Mouse (Mus musculus) common myeloid progenitor, adult 5-6 weeks (primary cell): Measurements from ENCODE around the gene Mtm1. TPM values are rescaled to one million over a fixed set of nuclear protein-coding genes. Genes with fewer than 3 reads are reported as not detected.
"Not testable (repeated sequence)": the region's sequence is repeated elsewhere in the genome, so short reads cannot be mapped to it uniquely, and the experiment has no call there.

ENCODE experiments used
- ATAC-seq: replicated peaks from 2 replicates; pipeline ENCODE4 v1.8.0; 2016; ENCODE audit warnings: low read depth, mild to moderate bottlenecking, moderate TSS enrichment, inconsistent platforms; ENCODE audit not compliant: poor library complexity, severe bottlenecking
- total RNA-seq: library from RNA; stranded (forward); fragments of 200-1000, 187-1606 nt; gene quantifications from 2 replicates; pipeline ENCODE4 v1.2.3, GENCODE M21; 2017

Gene Mtm1
- total RNA-seq, 1 experiment from 2014 or later = 20.1 TPM

DNA sequence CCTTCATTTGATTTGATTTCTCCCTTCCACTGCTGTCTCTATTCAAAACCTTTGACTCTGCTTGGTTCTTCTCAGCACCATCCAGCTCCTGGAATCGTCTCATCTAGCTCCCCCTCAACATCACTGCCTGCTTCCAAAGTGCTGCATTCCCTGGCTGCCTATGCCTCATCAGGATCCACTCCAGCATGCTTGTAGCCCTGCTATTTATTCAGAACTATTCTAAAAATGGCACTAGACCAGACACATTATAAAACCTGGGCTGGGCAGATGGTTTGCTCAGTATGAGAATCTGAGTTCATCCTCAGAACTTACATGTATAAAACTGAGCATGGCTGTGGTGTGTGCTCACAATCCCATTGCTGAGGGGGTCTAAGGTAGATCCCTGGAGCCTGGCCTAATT, 58.4 kb downstream of the Mtm1 start:
- no peak for ATAC-seq

DNA sequence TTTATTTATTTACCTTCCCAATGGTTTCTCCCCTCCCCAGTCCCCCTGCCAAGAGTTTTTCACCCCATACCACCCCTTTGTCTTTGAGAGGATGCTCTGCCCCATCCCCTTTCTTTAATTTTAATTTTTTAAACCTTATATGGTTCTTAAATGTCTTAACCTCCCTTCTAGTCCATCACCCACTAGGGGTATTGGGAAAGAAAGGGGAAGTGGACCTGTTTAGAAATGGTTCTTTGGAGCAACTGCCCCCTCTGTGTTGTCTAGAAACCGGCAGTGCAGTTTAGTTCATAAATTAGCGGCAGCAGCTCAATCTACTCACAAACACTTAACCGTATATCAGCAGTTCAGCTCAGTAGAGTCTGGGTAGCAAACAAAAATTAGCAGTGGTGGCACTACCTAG, 63.6 kb downstream of the Mtm1 start:
- no peak for ATAC-seq

DNA sequence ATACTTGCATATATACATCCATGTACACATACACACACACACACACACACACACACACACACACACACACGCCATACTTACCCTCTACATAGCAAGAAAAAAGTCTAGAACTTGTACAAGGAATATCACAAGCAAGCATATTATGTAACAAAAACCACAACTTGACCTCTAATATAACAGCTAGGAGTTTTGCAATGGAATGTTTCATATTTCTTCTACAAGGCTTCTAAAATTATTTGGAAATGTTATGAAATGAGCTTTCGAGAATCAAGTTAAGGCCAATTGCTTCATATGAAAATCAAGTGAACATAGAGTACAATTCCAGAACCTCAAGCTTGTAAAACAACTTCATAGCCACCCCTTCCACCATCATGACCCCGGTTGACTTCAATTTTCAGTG, 74.9 kb downstream of the Mtm1 start:
- no peak for ATAC-seq

DNA sequence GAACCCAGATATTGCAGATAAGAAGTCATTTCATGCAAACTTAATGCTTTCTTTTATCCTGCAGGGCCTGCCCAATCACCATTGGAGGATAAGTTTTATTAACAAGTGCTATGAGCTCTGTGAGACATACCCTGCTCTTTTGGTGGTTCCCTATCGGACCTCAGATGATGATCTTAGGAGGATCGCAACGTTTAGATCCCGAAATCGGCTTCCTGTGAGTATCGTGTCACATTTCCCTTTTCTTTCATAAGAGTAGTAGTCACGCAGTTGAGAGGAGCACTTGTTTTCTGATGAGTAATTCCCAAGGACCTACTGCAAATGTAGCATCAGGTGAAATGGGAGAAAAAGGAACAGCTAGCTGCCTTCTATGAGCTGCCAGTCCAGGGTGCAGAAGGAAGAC, 76.5 kb downstream of the Mtm1 start:
- no peak for ATAC-seq

DNA sequence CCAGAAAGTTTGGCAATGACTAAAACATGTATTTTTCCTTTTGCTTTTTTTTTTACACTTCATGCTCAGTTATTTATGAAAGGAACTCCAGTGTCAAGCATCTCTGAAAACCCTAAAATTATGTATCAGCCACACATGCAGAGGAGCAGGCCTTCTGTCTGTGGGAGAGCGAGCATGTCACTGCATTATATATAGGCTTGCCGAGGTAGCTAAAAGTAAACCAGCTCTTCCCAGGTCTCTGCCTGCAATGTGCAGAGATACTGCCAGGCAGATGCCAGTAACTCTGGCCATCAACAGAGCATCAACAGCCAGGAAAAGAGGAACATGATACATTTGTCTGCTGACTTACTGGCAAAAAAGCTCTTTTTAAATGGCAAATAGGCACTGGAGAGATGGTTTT, 83.6 kb downstream of the Mtm1 start:
- no peak for ATAC-seq

DNA sequence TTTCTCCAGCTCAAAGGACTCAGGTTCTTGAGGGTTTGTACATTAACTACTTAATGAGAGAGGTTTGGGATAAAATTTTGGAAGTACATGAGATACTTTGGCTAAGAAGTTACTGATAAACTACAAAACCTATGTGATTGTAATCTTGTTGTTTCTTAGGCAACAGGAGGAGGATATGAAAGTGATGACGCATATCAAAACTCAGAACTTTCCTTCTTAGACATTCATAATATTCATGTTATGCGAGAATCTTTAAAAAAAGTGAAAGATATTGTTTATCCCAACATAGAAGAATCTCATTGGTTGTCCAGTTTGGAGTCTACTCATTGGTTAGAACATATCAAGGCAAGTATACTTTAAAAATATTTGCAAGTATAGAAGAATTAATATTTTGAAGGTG, 85.4 kb downstream of the Mtm1 start:
- ATAC-seq = no peak

DNA sequence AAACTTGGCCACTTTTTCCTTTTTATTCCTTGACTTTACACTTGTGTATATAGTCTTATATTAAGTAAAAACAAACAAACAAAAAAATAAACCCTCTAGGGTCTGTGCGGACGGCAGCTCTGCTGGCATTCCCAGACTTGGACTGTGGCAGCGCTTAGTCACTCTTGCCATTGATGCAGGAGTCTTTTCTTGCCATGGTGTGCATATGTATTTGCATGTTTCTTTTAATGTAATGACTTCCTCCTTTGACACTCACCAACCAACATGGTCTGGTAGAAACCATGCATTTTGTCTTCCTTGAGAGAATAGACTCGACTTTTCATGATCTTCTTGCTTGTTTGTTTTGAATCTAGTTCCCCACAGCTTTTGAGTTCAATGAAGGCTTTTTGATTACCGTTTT, 91.6 kb downstream of the Mtm1 start:
- no peak for ATAC-seq

DNA sequence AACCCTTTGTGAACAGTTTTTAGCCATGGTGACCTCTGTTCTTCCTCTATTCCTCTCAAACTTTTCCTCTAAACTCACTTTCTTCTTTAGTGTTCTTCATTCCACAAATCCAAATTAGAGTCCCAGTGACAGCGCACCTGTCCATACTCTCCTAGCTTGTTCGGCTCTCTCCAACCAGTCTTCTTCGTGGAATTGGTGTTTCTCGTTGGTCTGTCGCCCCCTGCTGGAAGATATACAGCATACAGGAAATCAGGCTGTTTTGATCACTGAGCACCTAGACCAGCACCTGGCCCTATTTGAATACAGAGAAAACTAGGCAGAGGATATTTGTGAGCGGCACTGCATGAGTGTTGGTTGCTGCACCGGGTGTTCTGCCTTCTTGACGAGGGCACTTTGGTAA, 100.7 kb downstream of the Mtm1 start:
- peak; percentile 69 for ATAC-seq

DNA sequence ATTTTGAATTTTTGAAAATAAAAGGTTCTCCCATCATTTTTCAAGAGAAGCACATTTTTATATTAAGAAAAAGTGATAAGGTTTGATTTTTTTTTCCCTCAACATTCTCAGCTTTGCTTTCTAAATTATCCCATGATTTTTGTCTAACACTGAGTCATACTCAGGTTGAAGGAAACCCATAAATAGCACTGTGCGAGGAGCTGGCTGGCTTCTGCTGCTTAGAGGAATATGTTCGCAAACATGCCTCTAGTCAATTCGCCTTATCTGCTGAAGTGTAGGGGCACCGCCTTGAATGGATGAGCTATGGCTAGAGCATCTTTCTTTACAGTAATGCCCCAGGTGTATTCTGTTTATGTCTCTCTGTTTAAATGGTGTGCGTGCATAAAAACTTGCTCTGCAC, 103.8 kb downstream of the Mtm1 start:
- no peak for ATAC-seq

DNA sequence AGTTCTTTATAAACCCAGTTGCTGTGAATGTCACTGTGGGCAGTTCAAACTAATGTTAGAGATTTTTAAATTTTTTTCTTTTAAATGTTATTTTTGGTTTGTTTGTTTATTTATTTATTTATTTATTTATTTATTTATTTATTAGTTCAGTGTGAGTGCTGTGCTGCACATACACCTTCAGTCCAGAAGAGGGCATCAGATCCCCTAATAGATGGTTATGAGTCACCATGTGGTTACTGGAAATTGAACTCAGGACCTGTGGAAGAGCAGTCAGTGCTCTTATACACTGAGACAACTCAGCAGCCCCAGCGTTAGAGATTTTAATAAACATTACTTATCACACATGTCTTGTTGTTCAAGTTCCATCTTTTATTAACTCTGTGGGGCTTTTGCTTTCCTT, 141.5 kb downstream of the Mtm1 start:
- no peak for ATAC-seq

DNA sequence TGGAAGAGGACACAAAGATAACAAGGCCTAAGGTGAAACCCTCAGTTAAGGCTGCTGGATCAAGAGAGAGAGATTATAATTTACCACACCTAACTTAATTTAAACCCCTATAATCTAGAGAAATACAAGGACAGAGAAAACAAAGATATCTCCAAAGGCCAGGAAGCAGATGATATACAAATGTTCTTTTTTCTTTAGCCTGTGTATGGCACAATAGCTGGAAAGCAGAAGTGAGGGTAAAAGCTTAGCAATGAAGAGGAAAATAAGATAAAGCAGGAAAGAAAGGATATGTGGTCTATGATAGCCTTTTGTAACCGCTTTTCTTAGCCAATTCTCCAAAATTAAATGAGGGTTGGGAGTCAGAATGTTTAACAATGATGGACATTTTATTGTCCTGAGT, 144.8 kb downstream of the Mtm1 start:
- peak; percentile 66; the same call in 1 of the 2 replicates for ATAC-seq

DNA sequence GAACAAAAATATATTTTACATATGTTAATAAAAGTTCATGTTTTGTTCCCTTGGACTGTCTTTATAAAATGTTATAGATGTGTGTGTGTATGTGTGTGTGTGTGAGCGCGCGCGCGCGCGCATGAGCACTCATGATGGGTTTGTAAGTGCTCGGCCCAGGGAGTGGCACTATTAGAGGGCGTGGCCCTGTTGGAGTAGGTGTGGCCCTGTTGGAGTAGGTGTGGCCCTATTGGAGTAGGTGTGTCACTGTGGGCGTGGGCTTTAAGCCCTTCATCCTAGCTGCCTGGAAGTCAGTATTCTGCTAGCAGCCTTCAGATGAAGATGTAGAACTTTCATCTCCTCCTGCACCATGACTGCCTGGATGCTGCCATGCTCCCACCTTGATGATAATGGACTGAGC, 151.2 kb downstream of the Mtm1 start:
- not testable (repeated sequence) for ATAC-seq

DNA sequence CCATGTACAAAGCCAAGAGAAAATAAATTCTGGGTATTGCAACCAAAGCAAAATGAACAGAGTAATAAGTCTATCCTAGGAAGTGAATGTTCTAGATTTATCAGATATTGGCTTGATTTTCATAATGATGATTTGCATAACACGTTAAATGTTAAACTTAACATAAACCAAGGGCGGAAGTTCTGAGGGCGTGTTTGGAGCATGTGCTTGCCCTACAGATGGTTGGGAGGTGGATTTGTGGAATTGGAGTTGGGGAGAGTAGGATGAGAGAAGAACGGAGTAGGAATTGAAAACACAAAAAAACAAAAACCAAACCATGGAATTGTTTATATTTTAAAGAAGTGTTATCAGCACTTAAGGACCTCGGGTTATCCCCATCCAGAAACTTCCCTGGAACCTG, 153.5 kb downstream of the Mtm1 start:
- ATAC-seq = no peak

DNA sequence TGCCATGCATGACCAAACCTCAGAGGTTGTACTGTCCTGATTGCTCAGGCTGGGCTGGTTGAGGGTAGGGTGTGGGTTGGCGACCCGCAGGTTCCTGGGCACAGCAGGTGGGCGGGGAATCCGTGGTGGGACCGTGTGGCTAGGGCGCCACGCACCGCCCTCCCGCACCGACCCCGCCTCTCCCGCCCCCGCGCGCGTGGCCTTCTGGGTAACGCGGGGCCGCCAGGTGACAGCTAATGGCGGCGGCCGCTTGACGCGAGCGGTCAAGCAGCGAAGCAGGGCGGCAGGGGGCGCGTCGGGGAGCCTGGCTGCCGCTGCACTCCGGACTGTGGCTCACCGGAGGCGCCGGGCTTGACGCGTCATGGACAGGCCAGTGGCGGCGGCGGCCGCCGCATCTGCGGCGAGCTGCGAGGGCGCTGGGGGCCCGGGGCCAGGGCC, 154.0 kb downstream of the Mtm1 start, which contains the start of gene Mtmr1:
Gene Mtmr1 (plus strand): TSS at position 207 of the 438 bp plus-strand sequence.
- ATAC-seq = peak; percentile 84

DNA sequence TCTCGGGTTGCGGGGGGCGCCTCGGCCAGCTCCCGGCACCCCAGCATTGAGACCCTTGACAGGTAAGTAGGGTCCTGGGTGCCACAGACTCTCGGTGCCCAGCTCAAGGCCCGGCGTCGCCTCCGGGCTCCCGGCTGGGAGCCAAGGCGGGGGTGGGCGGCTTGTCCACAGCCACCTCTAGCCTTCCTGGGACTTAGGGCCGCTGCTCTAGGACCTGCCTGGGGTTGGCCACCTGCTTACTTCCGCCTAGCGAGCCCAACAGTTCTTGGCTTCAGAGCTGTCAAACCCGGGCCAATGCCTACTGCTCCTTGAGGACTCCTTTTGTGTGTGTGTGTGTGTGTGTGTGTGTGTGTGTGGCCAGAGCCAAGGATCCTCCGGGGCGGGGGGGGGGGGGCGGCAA, 154.4 kb downstream of the Mtm1 start:
- ATAC-seq = peak; percentile 22; the same call in 1 of the 2 replicates

Other genes with a start within 250 kb of the Mtm1 start
- gene Mamld1, start 160.5 kb upstream of the Mtm1 start, total RNA-seq = not detected in 2 replicates
- 25.7 and 36.2 TPM in 2 replicates for gene Mtmr1, start 154.0 kb downstream of the Mtm1 start, total RNA-seq